Mouse (Mus musculus) liver, embryonic 14.5 days (tissue): ENCODE measurements around the gene Mrps12.

Experiments
- CTCF ChIP-seq: IDR thresholded peaks from 2 replicates; pipeline ENCODE4 v1.5.1; 2016; ENCODE audit warnings: antibody characterized with exemption, low read depth, control low read depth
- EP300 ChIP-seq: IDR thresholded peaks from 2 replicates; pipeline ENCODE4 v1.6.1; 2016; ENCODE audit warnings: antibody characterized with exemption, low read depth

GRCm38 (mm10) chr7:28732341-28733142, 9.1 kb downstream of the Mrps12 start:
- TF ChIP-seq CTCF (no peak), EP300 (no peak)
